Mouse (Mus musculus) MEL (cell line): Measurements from ENCODE around the gene Olfr575. TPM values are rescaled to one million over a fixed set of nuclear protein-coding genes. Genes with fewer than 3 reads are reported as not detected.

Source experiments
- DNase-seq: peaks from one replicate; pipeline ENCODE4 v3.0.0; 2011; ENCODE audit warnings: low read depth, low spot score
- H3K27ac ChIP-seq: 2 replicates; pipeline ENCODE4 v1.5.1; 2012; ENCODE audit warnings: low read depth, mild to moderate bottlenecking, control low read depth, low read length, moderate library complexity; ENCODE audit not compliant: control insufficient read depth
- H3K27me3 ChIP-seq, 2 experiments: fragments of 150-350 bp in 1 of 2; sonication (generic) in 1 of 2; 2 replicates each; pipeline ENCODE4 v1.6.1; 2012; ENCODE audit warnings: low read length in 2 of 2, mild to moderate bottlenecking in 2 of 2, improper control_type of control experiment in 1 of 2, moderate library complexity in 1 of 2; ENCODE audit not compliant: insufficient read depth in 2 of 2, control insufficient read depth in 1 of 2
- H3K36me3 ChIP-seq, 2 experiments: 2 replicates each; pipeline ENCODE4 v1.6.1; 2012 to 2014; ENCODE audit warnings: low read length in 2 of 2, improper control_type of control experiment in 1 of 2, inconsistent platforms in 1 of 2, mild to moderate bottlenecking in 1 of 2; ENCODE audit not compliant: insufficient read depth in 2 of 2, control insufficient read depth in 1 of 2
- H3K4me1 ChIP-seq, 2 experiments: fragments of 150-350 bp in 1 of 2; sonication (generic) in 1 of 2; 2 replicates each; pipeline ENCODE4 v1.6.1; 2012; ENCODE audit warnings: low read length in 2 of 2, improper control_type of control experiment in 1 of 2, mild to moderate bottlenecking in 1 of 2; ENCODE audit not compliant: insufficient read depth in 2 of 2, control insufficient read depth in 1 of 2
- H3K4me3 ChIP-seq, 2 experiments: fragments of 150-350 bp in 1 of 2; sonication (generic) in 1 of 2; 2 replicates each; pipeline ENCODE4 v1.5.1; 2012; ENCODE audit warnings: low read depth in 2 of 2, low read length in 2 of 2, mild to moderate bottlenecking in 2 of 2, moderate library complexity in 2 of 2, control low read depth in 1 of 2, improper control_type of control experiment in 1 of 2; ENCODE audit not compliant: control insufficient read depth in 1 of 2, insufficient read depth in 1 of 2
- H3K79me2 ChIP-seq: 2 replicates; pipeline ENCODE4 v1.6.1; 2012; ENCODE audit warnings: mild to moderate bottlenecking, low read length, moderate library complexity; ENCODE audit not compliant: control insufficient read depth, poor library complexity, insufficient read depth
- H3K9ac ChIP-seq: 2 replicates; pipeline ENCODE4 v1.6.1; 2012; ENCODE audit warnings: low read depth, mild to moderate bottlenecking, control low read depth, low read length, moderate library complexity; ENCODE audit not compliant: control insufficient read depth, poor library complexity, severe bottlenecking
- H3K9me3 ChIP-seq: fragments of 150-350 bp; sonication (generic); replicated peaks from 2 replicates; pipeline ENCODE4 v1.6.1; 2012; ENCODE audit warnings: mild to moderate bottlenecking, low read length, improper control_type of control experiment, moderate library complexity; ENCODE audit not compliant: insufficient read depth
- BHLHE40 ChIP-seq: IDR thresholded peaks from 2 replicates; pipeline ENCODE4 v1.6.1; 2012; ENCODE audit warnings: low read depth, mild to moderate bottlenecking, inconsistent platforms, low read length, improper control_type of control experiment, borderline replicate concordance
- CHD2 ChIP-seq: IDR thresholded peaks from 2 replicates; pipeline ENCODE4 v1.6.1; 2011; ENCODE audit warnings: low read length, improper control_type of control experiment
- CTCF ChIP-seq, 3 experiments: IDR thresholded peaks in 2 of 3; conservative IDR thresholded peaks in 1 of 3; 2 replicates each; pipeline ENCODE4 v1.5.1; 2011 to 2012; ENCODE audit warnings: low read length in 3 of 3, low read depth in 2 of 3, mild to moderate bottlenecking in 2 of 3, improper control_type of control experiment in 1 of 3, inconsistent platforms in 1 of 3, mixed read lengths in 1 of 3, moderate library complexity in 1 of 3; ENCODE audit not compliant: control insufficient read depth in 1 of 3, insufficient read depth in 1 of 3, poor library complexity in 1 of 3, severe bottlenecking in 1 of 3
- EP300 ChIP-seq, 2 experiments: IDR thresholded peaks; 2 replicates each; pipeline ENCODE4 v1.6.1; 2011; ENCODE audit warnings: improper control_type of control experiment in 2 of 2, low read length in 2 of 2, low read depth in 1 of 2, mild to moderate bottlenecking in 1 of 2
- ETS1 ChIP-seq: IDR thresholded peaks from 2 replicates; pipeline ENCODE4 v1.6.1; 2012; ENCODE audit warnings: low read depth, mild to moderate bottlenecking, inconsistent platforms, low read length, improper control_type of control experiment, moderate library complexity
- GATA1 ChIP-seq: IDR thresholded peaks from 2 replicates; pipeline ENCODE4 v1.6.1; 2011; ENCODE audit warnings: low read depth, low read length, improper control_type of control experiment
- KAT2A ChIP-seq: conservative IDR thresholded peaks from 2 replicates; pipeline ENCODE4 v1.6.1; 2012; ENCODE audit warnings: low read depth, low read length, improper control_type of control experiment, inconsistent platforms
- MAX ChIP-seq: IDR thresholded peaks from 2 replicates; pipeline ENCODE4 v1.6.1; 2011; ENCODE audit warnings: low read length, improper control_type of control experiment
- MAZ ChIP-seq: IDR thresholded peaks from 2 replicates; pipeline ENCODE4 v1.6.1; 2012; ENCODE audit warnings: low read depth, mild to moderate bottlenecking, inconsistent platforms, low read length, improper control_type of control experiment
- NRF1 ChIP-seq: IDR thresholded peaks from 2 replicates; pipeline ENCODE4 v1.6.1; 2014; ENCODE audit warnings: low read depth, mild to moderate bottlenecking, inconsistent platforms, low read length, improper control_type of control experiment, moderate library complexity; ENCODE audit not compliant: poor library complexity, insufficient read depth, severe bottlenecking
- POLR2AphosphoS2 ChIP-seq: IDR thresholded peaks from 2 replicates; pipeline ENCODE4 v1.6.1; 2011; ENCODE audit warnings: low read length, improper control_type of control experiment
- TAL1 ChIP-seq: IDR thresholded peaks from 2 replicates; pipeline ENCODE4 v1.6.1; 2012; ENCODE audit warnings: mild to moderate bottlenecking, inconsistent platforms, low read length, moderate library complexity, mixed read lengths
- TBP ChIP-seq: IDR thresholded peaks from 2 replicates; pipeline ENCODE4 v1.8.0; 2011; ENCODE audit warnings: low read depth, low read length, improper control_type of control experiment
- UBTF ChIP-seq: IDR thresholded peaks from 2 replicates; pipeline ENCODE4 v1.6.1; 2012; ENCODE audit warnings: low read depth, mild to moderate bottlenecking, inconsistent platforms, low read length, improper control_type of control experiment, moderate library complexity, borderline replicate concordance; ENCODE audit not compliant: insufficient read depth
- USF1 ChIP-seq: IDR thresholded peaks from 2 replicates; pipeline ENCODE4 v1.6.1; 2014; ENCODE audit warnings: low read depth, mild to moderate bottlenecking, inconsistent platforms, low read length, improper control_type of control experiment, moderate library complexity
- USF2 ChIP-seq, 2 experiments: IDR thresholded peaks; 2 replicates each; pipeline ENCODE4 v1.6.1; 2011 to 2012; ENCODE audit warnings: improper control_type of control experiment in 2 of 2, low read length in 2 of 2, borderline replicate concordance in 1 of 2, inconsistent platforms in 1 of 2, low read depth in 1 of 2, mild to moderate bottlenecking in 1 of 2; ENCODE audit not compliant: insufficient read depth in 1 of 2
- polyA plus RNA-seq, 2 experiments: library from polyadenylated mRNA; stranded (reverse) in 1 of 2; unstranded in 1 of 2; fragments of >175 nt in 1 of 2; fragments of >200 nt in 1 of 2; gene quantifications; 2 replicates each; pipeline versions ENCODE4 v1.2.1 to v1.2.4; 2012; ENCODE audit warnings: low replicate concordance in 2 of 2, low read depth in 1 of 2; ENCODE audit not compliant: insufficient read length in 2 of 2, insufficient read depth in 1 of 2, missing spikeins in 1 of 2
- total RNA-seq: library from RNA; depleted of rRNA; stranded (reverse); fragments of 300-350 nt; gene quantifications from 2 replicates; pipeline ENCODE4 v1.2.3, GENCODE M21; 2012

The Olfr575 gene
- total and polyA plus RNA-seq, 3 experiments, result not detected

DNA sequence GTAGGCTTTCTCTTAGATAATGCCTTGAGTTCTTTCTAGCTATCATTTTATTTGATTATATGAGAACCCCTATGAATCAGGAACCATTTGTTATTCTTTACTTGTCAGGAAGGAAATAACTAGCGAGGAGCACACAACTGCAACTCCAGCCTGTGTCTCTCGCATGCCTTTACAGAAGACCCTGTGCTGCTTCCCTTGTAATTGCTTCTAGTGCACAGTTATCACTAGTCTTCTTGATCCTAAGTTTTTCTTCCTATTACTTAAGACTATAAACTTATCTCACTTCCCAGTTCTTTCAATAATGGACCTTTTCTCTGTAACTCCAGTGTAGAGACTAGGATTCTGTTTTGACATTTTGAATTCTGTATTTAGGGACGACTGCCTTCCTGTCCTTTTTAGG lies 438 bp downstream of the Olfr575 start:
- H3K36me3 ChIP-seq, result no peaks in the 10 kb centered on the region
- no peaks in the 10 kb centered on the region for H3K27me3 ChIP-seq
- no peaks in the 10 kb centered on the region for H3K4me1 ChIP-seq
- H3K79me2 ChIP-seq, result no peaks in the 10 kb centered on the region
- no peak overlapping the region for H3K9ac ChIP-seq
- H3K27ac ChIP-seq, result no peak overlapping the region
- no peak for DNase-seq
- H3K4me3 ChIP-seq, result no peak overlapping the region
- no peaks in the 10 kb centered on the region for H3K9me3 ChIP-seq
- no peak for TF ChIP-seq NRF1
- TF ChIP-seq MAZ, result no peak
- no peak for TF ChIP-seq ETS1
- TF ChIP-seq EP300 (IDR thresholded peaks at IDR 0.05; ENCODE audit: low read depth in 1 of 2, low read length in 2 of 2), result no peak
- TF ChIP-seq GATA1, result no peak
- no peak for TF ChIP-seq TBP
- TF ChIP-seq BHLHE40, result no peak
- TF ChIP-seq CHD2, result no peak
- TF ChIP-seq TAL1, result no peak
- TF ChIP-seq UBTF, result no peak
- no peak for TF ChIP-seq CTCF (IDR thresholded peaks at IDR 0.05 in 2 of 3, conservative IDR thresholded peaks at IDR 0.05 in 1 of 3; ENCODE audit: control insufficient read depth in 1 of 3, insufficient read depth in 1 of 3, low read depth in 2 of 3, low read length in 3 of 3, poor library complexity in 1 of 3, severe bottlenecking in 1 of 3)
- TF ChIP-seq MAX, result no peak
- TF ChIP-seq USF1, result no peak
- no peak for TF ChIP-seq POLR2AphosphoS2

DNA sequence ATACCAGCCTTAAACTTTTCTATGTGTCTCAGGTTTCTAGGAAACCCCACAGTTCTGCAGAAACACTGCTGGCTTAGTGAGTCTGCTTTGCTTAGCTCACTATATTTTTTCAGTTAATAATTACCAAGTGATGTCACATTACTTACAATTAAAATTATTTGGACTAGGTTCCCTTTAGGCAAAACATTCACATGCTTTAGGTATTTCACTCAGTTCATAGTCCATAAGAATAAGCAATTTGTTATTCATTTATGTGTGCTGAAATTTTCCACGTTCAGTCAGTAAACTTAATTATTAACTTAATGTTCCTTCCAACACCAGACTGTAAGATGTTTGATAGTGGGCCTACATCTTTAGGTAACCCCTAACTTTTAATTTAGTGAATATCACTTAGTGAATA lies 7.8 kb downstream of the Olfr575 start:
- no peak overlapping the region for H3K4me3 ChIP-seq
- TF ChIP-seq ETS1 (no peak), KAT2A (no peak), POLR2AphosphoS2 (no peak), CTCF (IDR thresholded peaks at IDR 0.05 in 2 of 3, conservative IDR thresholded peaks at IDR 0.05 in 1 of 3; ENCODE audit: control insufficient read depth in 1 of 3, insufficient read depth in 1 of 3, low read depth in 2 of 3, low read length in 3 of 3, poor library complexity in 1 of 3, severe bottlenecking in 1 of 3) (no peak), NRF1 (no peak), USF2 (IDR thresholded peaks at IDR 0.05; ENCODE audit: borderline replicate concordance in 1 of 2, insufficient read depth in 1 of 2, low read depth in 1 of 2, low read length in 2 of 2) (no peak)
- no peaks in the 10 kb centered on the region for H3K36me3 ChIP-seq
- H3K9me3 ChIP-seq, result no peaks in the 10 kb centered on the region
- DNase-seq, result no peak
- H3K27ac ChIP-seq, result no peak overlapping the region
- H3K9ac ChIP-seq, result no peak overlapping the region
- no peaks in the 10 kb centered on the region for H3K4me1 ChIP-seq
- no peaks in the 10 kb centered on the region for H3K79me2 ChIP-seq
- H3K27me3 ChIP-seq, result no peaks in the 10 kb centered on the region
